Comparison of ENCODE assay signal across 8 mouse cellular contexts in the genomic region with DNA sequence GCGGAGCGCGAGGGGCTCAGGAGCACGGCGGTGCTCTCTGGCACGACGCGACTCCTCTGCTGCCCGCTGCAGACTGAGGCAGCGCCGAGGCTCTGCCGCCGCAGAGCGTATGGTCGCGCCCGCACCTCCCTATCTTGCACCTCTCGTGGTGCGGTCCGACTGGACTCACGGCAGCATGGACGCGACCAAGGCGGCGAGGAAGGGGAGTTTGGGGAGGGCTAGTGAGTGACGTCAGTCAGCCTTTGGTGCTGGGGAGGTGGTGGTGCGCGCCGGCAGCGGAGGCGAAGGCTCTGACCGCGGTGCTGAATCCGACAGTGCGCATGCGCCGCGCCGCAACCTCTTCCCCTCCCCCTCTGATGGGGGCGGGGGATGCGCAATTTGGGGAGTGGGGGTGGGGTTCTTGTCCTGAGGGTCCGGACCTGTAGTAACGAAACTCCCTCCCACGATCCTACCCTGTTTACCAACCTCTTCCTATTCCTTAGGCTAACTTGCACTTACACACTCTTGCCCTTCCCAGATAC. TPM values are rescaled to one million over a fixed set of nuclear protein-coding genes. Genes with fewer than 3 reads are reported as not detected.
DNase-seq lines count a peak whose midpoint lies in the region; ATAC-seq lines count a peak whose summit lies in the region.

A gene (minus strand): TSS at position 161 of the 521 bp plus-strand sequence.

- intact Hi-C loops in left cerebral cortex, postnatal 25 days (cut with DNase I): loop anchor here (2.0 to 5.0 kb wide), 2 partner anchors 74 to 92 kb away; no protein-coding TSS in a partner anchor

- peak within 1 kb of the TSS; percentile 72 for H3K4me2 ChIP-seq in intestine, embryonic 16.5 days (ENCODE audit: low read depth, low read length)

- peak; percentile 62 to 63 for DNase-seq in adrenal gland, adult 18-20 months (ENCODE audit: low spot score in 2 of 2)
- DNase-seq in embryo, embryonic 10.5 days (ENCODE audit: low spot score): peak; percentile 88
- DNase-seq in gastrocnemius, postnatal 4 days (ENCODE audit: low spot score in 2 of 2): peak; percentile 30 to 45
- peak; percentile 82 to 93 for DNase-seq in left cerebral cortex, postnatal 25 days (ENCODE audit: low spot score in 2 of 2)
- DNase-seq in mesoderm, embryonic 11.5 days (ENCODE audit: low read depth, low spot score): peak; percentile 92
- peak; percentile 84 for DNase-seq in right cerebral cortex, postnatal 25 days
- peak; percentile 19 to 72 for DNase-seq in urinary bladder, postnatal 36 days (ENCODE audit: low spot score in 2 of 2)

- H3K36me3 ChIP-seq in intestine, embryonic 16.5 days (ENCODE audit: control insufficient read depth, insufficient read depth, low read length): no peaks in the 10 kb centered on the region

- 11% methylated on average over 27 of the region's 44 CpGs for WGBS in intestine, embryonic 16.5 days

- no peaks in the 10 kb centered on the region for H3K27me3 ChIP-seq in intestine, embryonic 16.5 days (replicated peaks; ENCODE audit: control insufficient read depth, insufficient read depth, low read length)

- H3K9ac ChIP-seq in intestine, embryonic 16.5 days (ENCODE audit: low read depth, low read length): peak within 1 kb of the TSS; percentile 43; the same call in 1 of the 2 replicates

- H3K4me3 ChIP-seq in intestine, embryonic 16.5 days (ENCODE audit: low read length): peak within 1 kb of the TSS; percentile 48

- peak; percentile 97 for ATAC-seq in intestine, embryonic 16.5 days

- no peak within 1 kb of the TSS for H3K27ac ChIP-seq in intestine, embryonic 16.5 days (ENCODE audit: low read length)

- H3K9me3 ChIP-seq in intestine, embryonic 16.5 days (ENCODE audit: control insufficient read depth, low read length): no peaks in the 10 kb centered on the region

- no peaks in the 10 kb centered on the region for H3K4me1 ChIP-seq in intestine, embryonic 16.5 days (ENCODE audit: control insufficient read depth, insufficient read depth, low read length)

RNA-seq across cellular contexts. Expression of the gene that starts here (rescaled TPM):
- 10 to 100 TPM in 1 of 2 experiments, 1 to 10 TPM in 1; 7.5 to 10.6 TPM for total RNA-seq in adrenal gland, adult 18-20 months (2021)
- under 1 TPM; 0.13 to 0.29 TPM for total RNA-seq in gastrocnemius, postnatal 4 days (2021)
- polyA plus RNA-seq in intestine, embryonic 16.5 days (2015; fragmentation: Nextera tagmentation; extraction: Ambion mirVana): 1.2 and 1.5 TPM in 2 replicates
- 100 to 1,000 TPM; 552 to 567 TPM for total RNA-seq in left cerebral cortex, postnatal 25 days (2021)

Comparison
In these comparisons a context has a peak if more than half of its experiments do, and no peak if none do; other contexts are left out.
1. RNA of the gene that starts here (total RNA-seq): 552 to 567 TPM in left cerebral cortex, postnatal 25 days; 7.5 to 10.6 TPM in adrenal gland, adult 18-20 months and 0.13 to 0.29 TPM in gastrocnemius, postnatal 4 days; every median in the first group is over 10 times any median in the second.
2. Peak in DNase-seq in gastrocnemius, postnatal 4 days; RNA of the gene not detected or under 1 TPM.
3. DNase-seq: peak in every context shown above with its lines; median percentile 92 in mesoderm, embryonic 11.5 days; 88 in embryo, embryonic 10.5 days; 88 in left cerebral cortex, postnatal 25 days; 84 in right cerebral cortex, postnatal 25 days; 62 in adrenal gland, adult 18-20 months; 46 in urinary bladder, postnatal 36 days; 38 in gastrocnemius, postnatal 4 days.